Mouse (Mus musculus) liver, adult 2 months (tissue): ENCODE measurements at regions not wholly inside any gene's neighbourhood (a gene's known extent, or its start where the extent isn't known, plus 50 kb on each side); places are given as distances from the start of the nearest gene placed in this dataset.

ENCODE experiments used
- DNase-seq: peaks from one replicate; pipeline ENCODE4 v3.0.0-alpha.2; 2011; ENCODE audit warnings: low read depth, low spot score; ENCODE audit errors: extremely low read depth
- H3K27ac ChIP-seq: fragments of 200-500 bp; replicated peaks from 2 replicates; pipeline ENCODE4 v1.5.1; 2012; ENCODE audit warnings: low read depth, mild to moderate bottlenecking, control low read depth, inconsistent platforms, low read length; ENCODE audit not compliant: insufficient read depth
- H3K27me3 ChIP-seq: fragments of 200-500 bp; 2 replicates; pipeline ENCODE4 v1.6.1; 2012; ENCODE audit warnings: mild to moderate bottlenecking, moderate library complexity, low read length, inconsistent platforms; ENCODE audit not compliant: control insufficient read depth, insufficient read depth
- H3K36me3 ChIP-seq: fragments of 200-500 bp; 2 replicates; pipeline ENCODE4 v1.6.1; 2012; ENCODE audit warnings: low read length, inconsistent platforms; ENCODE audit not compliant: control insufficient read depth, insufficient read depth
- H3K4me1 ChIP-seq: fragments of 200-500 bp; 2 replicates; pipeline ENCODE4 v1.6.1; 2011; ENCODE audit warnings: low read length; ENCODE audit not compliant: control insufficient read depth, insufficient read depth
- H3K4me3 ChIP-seq: fragments of 200-500 bp; 2 replicates; pipeline ENCODE4 v1.5.1; 2011; ENCODE audit warnings: low read depth, mild to moderate bottlenecking, control low read depth, low read length, moderate library complexity; ENCODE audit not compliant: insufficient read depth
- H3K79me2 ChIP-seq: fragments of 200-500 bp; 2 replicates; pipeline ENCODE4 v1.6.1; 2012; ENCODE audit warnings: inconsistent platforms, mild to moderate bottlenecking, low read length, moderate library complexity; ENCODE audit not compliant: control insufficient read depth, insufficient read depth
- H3K9ac ChIP-seq: fragments of 200-500 bp; 2 replicates; pipeline ENCODE4 v1.6.1; 2012; ENCODE audit warnings: low read depth, mild to moderate bottlenecking, control low read depth, inconsistent platforms, low read length
- CTCF ChIP-seq: fragments of 200-500 bp; IDR thresholded peaks from 2 replicates; pipeline ENCODE4 v1.5.1; 2011; ENCODE audit warnings: low read depth, low read length, control low read depth
- POLR2A ChIP-seq: fragments of 200-500 bp; IDR thresholded peaks from 2 replicates; pipeline ENCODE4 v1.6.1; 2011; ENCODE audit warnings: low read length, control low read depth; ENCODE audit not compliant: insufficient read depth; ENCODE audit errors: extremely low read depth
- WGBS: fragments of 180-500 bp; shearing (Covaris S2); methylation state at CpG from one replicate; pipeline ENCODE4 v1.1.7; 2018; 5-methylcytosine and 5-hydroxymethylcytosine counted together

DNA sequence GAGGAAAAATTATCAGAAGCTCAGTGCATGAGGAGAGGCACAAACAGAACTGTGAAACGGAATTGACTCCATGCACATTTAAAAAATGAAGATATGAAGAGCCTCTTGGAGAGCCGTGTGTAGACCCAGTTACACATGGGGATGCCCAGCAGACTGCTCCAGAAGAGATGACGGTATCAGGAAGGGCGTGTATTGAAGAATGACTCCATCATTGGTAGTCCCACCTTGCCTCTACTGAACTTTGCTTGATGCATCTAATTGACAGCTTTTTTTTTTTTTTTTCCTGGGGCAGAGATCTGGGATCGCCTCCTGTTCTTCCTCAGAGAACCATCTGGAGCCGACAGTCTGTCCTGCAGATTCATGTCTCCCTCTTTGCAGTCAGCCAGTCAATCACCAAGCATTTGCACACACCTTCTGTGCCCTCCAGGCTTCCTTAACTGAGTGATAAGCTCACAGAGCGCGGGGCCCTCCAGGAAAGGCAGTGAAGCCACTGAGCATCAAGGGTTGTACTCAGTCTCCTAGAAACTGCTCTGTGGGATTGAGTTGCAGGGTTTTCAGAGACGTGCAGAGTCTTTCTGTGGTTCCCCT lies 57.6 kb upstream of the D1Pas1 start:
- WGBS: 80% methylated on average over 9 of the region's 9 CpGs
- no peak overlapping the region for H3K9ac ChIP-seq
- no peak for DNase-seq
- H3K27ac ChIP-seq: no peak overlapping the region
- H3K27me3 ChIP-seq: peaks cover 3% of the 10 kb centered on the region
- no peaks in the 10 kb centered on the region for H3K4me1 ChIP-seq
- no peaks in the 10 kb centered on the region for H3K79me2 ChIP-seq
- no peak overlapping the region for H3K4me3 ChIP-seq
- H3K36me3 ChIP-seq: no peaks in the 10 kb centered on the region
- no peak for TF ChIP-seq CTCF
- no peak for TF ChIP-seq POLR2A

DNA sequence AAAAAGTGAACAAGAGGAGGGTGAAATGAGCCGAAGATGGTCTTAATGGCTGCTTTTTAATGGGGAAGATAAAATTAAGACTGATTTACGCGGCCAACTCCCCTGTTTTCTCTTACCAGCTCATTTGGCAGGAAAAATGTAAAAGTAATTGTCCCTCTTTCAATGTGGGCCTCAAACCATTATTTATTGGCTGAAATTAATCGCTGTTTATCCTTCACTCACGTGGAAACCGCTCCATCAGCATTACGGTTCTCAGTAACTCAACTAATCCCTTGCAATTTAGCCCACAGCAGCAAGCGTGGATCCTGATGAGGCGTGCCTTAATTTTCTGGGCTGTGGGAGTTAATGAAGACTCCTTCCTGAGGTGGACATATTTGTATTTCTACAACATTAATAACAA lies 58.1 kb upstream of the D1Pas1 start:
- Histone ChIP-seq H3K4me3 (no peak overlapping the region), H3K36me3 (no peaks in the 10 kb centered on the region), H3K79me2 (no peaks in the 10 kb centered on the region), H3K27me3 (peaks cover 3% of the 10 kb centered on the region), H3K4me1 (no peaks in the 10 kb centered on the region), H3K27ac (no peak overlapping the region), H3K9ac (no peak overlapping the region)
- WGBS: 92% methylated on average over 9 of the region's 9 CpGs
- TF ChIP-seq CTCF: no peak
- no peak for TF ChIP-seq POLR2A
- DNase-seq: no peak

DNA sequence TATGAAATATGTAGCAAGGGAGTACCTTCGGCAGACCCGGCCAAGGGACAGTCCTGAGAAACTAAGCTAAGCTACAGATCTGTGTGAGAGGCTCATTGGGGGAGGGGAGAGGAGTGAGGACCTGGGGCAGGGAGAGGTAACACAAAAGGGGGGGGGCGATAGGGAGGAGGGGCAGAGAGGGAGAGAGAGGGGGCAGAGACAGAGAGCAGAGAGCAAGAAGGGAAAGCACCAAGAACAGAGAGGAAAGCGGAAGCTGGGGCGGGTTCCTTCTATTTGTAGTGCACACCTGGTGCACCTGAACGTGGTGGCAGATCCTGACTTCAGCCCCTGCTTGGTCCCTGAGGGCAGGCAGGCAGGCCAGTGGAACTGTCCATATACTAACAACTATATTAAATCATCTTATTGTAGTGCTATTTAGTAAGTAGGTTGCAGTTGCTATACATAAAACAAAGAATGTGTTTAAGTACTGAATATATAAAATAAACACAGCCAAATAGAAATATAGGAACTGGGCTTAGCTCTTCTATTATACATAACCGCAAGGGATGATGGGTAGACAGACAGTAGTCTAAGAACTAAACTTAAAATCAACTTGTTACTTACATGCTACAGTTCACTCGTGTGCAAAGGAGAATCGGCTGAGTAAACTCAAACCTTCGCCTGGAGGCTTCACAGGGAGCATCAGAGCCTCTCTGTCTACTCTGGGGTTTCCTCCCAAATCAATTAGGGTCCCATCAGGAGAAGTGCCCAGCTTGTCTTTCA lies 59.6 kb upstream of the D1Pas1 start:
- TF ChIP-seq POLR2A: no peak
- no peak for TF ChIP-seq CTCF
- H3K9ac ChIP-seq: no peak overlapping the region
- no peak overlapping the region for H3K27ac ChIP-seq
- H3K79me2 ChIP-seq: no peaks in the 10 kb centered on the region
- H3K36me3 ChIP-seq: no peaks in the 10 kb centered on the region
- no peak overlapping the region for H3K4me3 ChIP-seq
- DNase-seq: no peak
- 81% methylated on average over 9 of the region's 10 CpGs for WGBS
- H3K27me3 ChIP-seq: no peaks in the 10 kb centered on the region
- H3K4me1 ChIP-seq: no peaks in the 10 kb centered on the region

DNA sequence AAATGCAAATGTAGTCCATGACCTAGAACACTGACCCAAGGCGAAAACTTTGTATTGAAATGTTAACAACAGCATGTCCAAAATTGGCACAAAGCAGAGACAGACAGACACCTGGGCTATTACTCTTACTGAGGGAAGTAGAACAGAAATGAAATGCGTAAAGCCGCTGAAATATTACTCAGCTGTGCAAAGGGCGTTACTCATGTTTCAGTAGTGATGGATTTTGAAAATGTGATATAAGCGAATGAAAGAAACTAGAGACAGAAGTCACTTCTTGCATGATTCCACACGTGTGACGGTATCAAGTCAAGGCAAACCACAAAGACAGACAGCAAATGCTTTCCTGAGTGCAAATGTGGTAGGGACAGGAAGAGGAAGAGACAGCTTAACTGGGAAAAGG lies 61.3 kb upstream of the D1Pas1 start:
- no peak overlapping the region for H3K9ac ChIP-seq
- WGBS: 87% methylated on average over 7 of the region's 7 CpGs
- no peaks in the 10 kb centered on the region for H3K36me3 ChIP-seq
- H3K4me1 ChIP-seq: no peaks in the 10 kb centered on the region
- H3K79me2 ChIP-seq: no peaks in the 10 kb centered on the region
- H3K4me3 ChIP-seq: no peak overlapping the region
- no peak for DNase-seq
- H3K27me3 ChIP-seq: no peaks in the 10 kb centered on the region
- TF ChIP-seq CTCF (no peak), POLR2A (no peak)
- H3K27ac ChIP-seq: no peak overlapping the region

DNA sequence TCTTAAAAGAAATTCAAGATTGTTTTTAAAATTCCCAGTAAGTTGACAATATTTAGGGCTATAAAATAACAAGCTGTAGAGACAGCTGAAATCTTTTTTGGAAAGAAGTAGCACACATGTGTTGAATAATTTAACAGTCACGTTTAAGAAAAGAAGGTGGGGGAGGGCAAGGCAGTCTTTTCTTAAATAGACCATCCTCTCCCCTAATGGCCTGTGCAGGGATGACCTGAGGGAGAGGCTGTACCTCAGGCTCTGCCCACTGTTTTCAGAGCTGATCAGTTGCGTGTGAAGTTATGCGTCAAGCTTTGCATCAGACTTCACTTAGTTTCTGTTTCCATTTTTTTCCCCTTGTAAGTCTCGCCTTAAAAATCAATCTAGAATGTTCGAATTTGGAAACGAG lies 65.7 kb upstream of the D1Pas1 start:
- Histone ChIP-seq H3K4me1 (no peaks in the 10 kb centered on the region), H3K4me3 (no peak overlapping the region), H3K27ac (no peak overlapping the region), H3K9ac (no peak overlapping the region), H3K36me3 (no peaks in the 10 kb centered on the region), H3K79me2 (no peaks in the 10 kb centered on the region), H3K27me3 (peaks cover 2% of the 10 kb centered on the region; the same call in 1 of the 2 replicates)
- TF ChIP-seq CTCF (no peak), POLR2A (no peak)
- 82% methylated on average over 6 of the region's 6 CpGs for WGBS
- no peak for DNase-seq

DNA sequence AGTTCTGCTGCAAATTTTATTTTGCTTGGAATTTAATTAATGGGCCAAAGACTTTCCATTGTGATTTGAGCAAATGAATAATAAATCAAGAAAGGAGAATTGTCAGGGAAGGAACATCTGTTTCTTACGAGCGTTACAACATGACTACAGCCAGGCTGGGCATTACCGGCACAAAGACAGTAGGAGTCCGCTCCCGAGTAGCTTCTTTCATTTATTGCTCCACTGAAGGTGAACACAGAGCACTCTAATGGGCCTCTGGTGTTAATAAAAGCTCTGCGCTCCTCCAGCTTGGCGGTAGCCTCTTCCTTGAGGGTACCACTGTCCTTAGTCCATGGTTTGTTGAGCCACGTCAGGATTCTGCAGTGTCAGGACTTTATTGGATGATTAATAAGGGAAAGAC lies 69.0 kb upstream of the D1Pas1 start:
- peaks cover 2% of the 10 kb centered on the region; the same call in 1 of the 2 replicates for H3K27me3 ChIP-seq
- no peaks in the 10 kb centered on the region for H3K4me1 ChIP-seq
- DNase-seq: no peak
- 90% methylated on average over 8 of the region's 8 CpGs for WGBS
- TF ChIP-seq CTCF: no peak
- TF ChIP-seq POLR2A: no peak
- H3K79me2 ChIP-seq: no peaks in the 10 kb centered on the region
- no peaks in the 10 kb centered on the region for H3K36me3 ChIP-seq
- no peak overlapping the region for H3K4me3 ChIP-seq
- no peak overlapping the region for H3K27ac ChIP-seq
- H3K9ac ChIP-seq: no peak overlapping the region
